ENCODE assay signal across 13 mouse cellular contexts in genomic region chr8:11225577-11226434, GRCm38 (mm10).
"Had no signal": no experiment of that assay in that cellular context is flagged by ENCODE, and none has a peak within 500 bp of the region (broad histone marks: within the 10 kb centered on the region; RNA-seq: fewer than 3 reads in every experiment).

No protein-coding gene starts in this region.

- H3K4me1 ChIP-seq: intestine, embryonic 15.5 days; liver, embryonic 12.5 days had no signal

- H3K4me2 ChIP-seq: intestine, embryonic 15.5 days; liver, embryonic 12.5 days; midbrain, embryonic 15.5 days had no signal

- H3K4me3 ChIP-seq: intestine, embryonic 15.5 days; layer of hippocampus, adult 2 months; left cerebral cortex, adult 2 months; limb, embryonic 10.5 days; liver, embryonic 12.5 days; midbrain, embryonic 10.5 days; midbrain, embryonic 15.5 days had no signal

- DNase-seq: kidney, adult 18-20 months; kidney, postnatal 10 days; kidney, postnatal 4 days; right cerebral cortex, postnatal 14 days; thymus, postnatal 4 days had no signal

- H3K36me3 ChIP-seq: midbrain, embryonic 15.5 days had no signal

- H3K9ac ChIP-seq: intestine, embryonic 15.5 days; liver, embryonic 12.5 days; midbrain, embryonic 15.5 days had no signal

- H3K27ac ChIP-seq: intestine, embryonic 15.5 days; layer of hippocampus, adult 2 months; left cerebral cortex, adult 2 months; limb, embryonic 10.5 days; liver, embryonic 12.5 days; midbrain, embryonic 10.5 days; midbrain, embryonic 15.5 days; stomach, postnatal 0 days had no signal

- H3K9me3 ChIP-seq: intestine, embryonic 15.5 days; limb, embryonic 10.5 days; liver, embryonic 12.5 days; midbrain, embryonic 10.5 days; midbrain, embryonic 15.5 days had no signal

- H3K27me3 ChIP-seq: intestine, embryonic 15.5 days; liver, embryonic 12.5 days; midbrain, embryonic 15.5 days had no signal

- ATAC-seq: intestine, embryonic 15.5 days; liver, embryonic 12.5 days; midbrain, embryonic 15.5 days had no signal
